ENCODE assay signal across 14 mouse cellular contexts in genomic region chr5:32735779-32736178, GRCm38 (mm10).
"Had no signal": no experiment of that assay in that cellular context is flagged by ENCODE, and none has a peak within 500 bp of the region (broad histone marks: within the 10 kb centered on the region; RNA-seq: fewer than 3 reads in every experiment).

No protein-coding gene starts in this region.

- H3K4me1 ChIP-seq: limb, embryonic 10.5 days; liver, embryonic 15.5 days; lung, embryonic 15.5 days had no signal

- ATAC-seq: intestine, embryonic 15.5 days; midbrain, embryonic 13.5 days had no signal

- H3K4me3 ChIP-seq: intestine, embryonic 15.5 days; layer of hippocampus, adult 2 months; left cerebral cortex, adult 2 months; limb, embryonic 10.5 days; liver, embryonic 15.5 days; lung, embryonic 15.5 days; midbrain, embryonic 13.5 days; neural tube, embryonic 15.5 days had no signal

- H3K4me2 ChIP-seq: intestine, embryonic 15.5 days; liver, embryonic 11.5 days; liver, embryonic 15.5 days; lung, embryonic 15.5 days; midbrain, embryonic 13.5 days; neural tube, embryonic 15.5 days had no signal

- H3K27me3 ChIP-seq: intestine, embryonic 15.5 days; liver, embryonic 15.5 days; lung, embryonic 15.5 days; midbrain, embryonic 13.5 days; neural tube, embryonic 15.5 days had no signal

- H3K9me3 ChIP-seq: intestine, embryonic 15.5 days; liver, embryonic 15.5 days; lung, embryonic 15.5 days; midbrain, embryonic 13.5 days; neural tube, embryonic 15.5 days had no signal

- DNase-seq: kidney, adult 18-20 months; kidney, postnatal 10 days; kidney, postnatal 4 days; right cerebral cortex, adult 18-20 months; thymus, postnatal 4 days had no signal

- H3K36me3 ChIP-seq: lung, embryonic 15.5 days had no signal

- H3K9ac ChIP-seq: intestine, embryonic 15.5 days; liver, embryonic 15.5 days; lung, embryonic 15.5 days; midbrain, embryonic 13.5 days; neural tube, embryonic 15.5 days had no signal

- H3K27ac ChIP-seq: intestine, embryonic 15.5 days; layer of hippocampus, adult 2 months; left cerebral cortex, adult 2 months; limb, embryonic 10.5 days; liver, embryonic 15.5 days; lung, embryonic 15.5 days; midbrain, embryonic 13.5 days; neural tube, embryonic 15.5 days had no signal
